Mouse (Mus musculus) myocyte (in vitro differentiated cells): ENCODE measurements at regions not wholly inside any gene's neighbourhood (a gene's known extent, or its start where the extent isn't known, plus 50 kb on each side); places are given as distances from the start of the nearest gene placed in this dataset.

Experiments
- H3K27me3 ChIP-seq: one replicate; pipeline ENCODE4 v1.6.1; 2011; ENCODE audit not compliant: control insufficient read depth, insufficient read depth, insufficient read length
- H3K36me3 ChIP-seq: one replicate; pipeline ENCODE4 v1.6.1; 2011; ENCODE audit not compliant: control insufficient read depth, insufficient read depth
- H3K4me2 ChIP-seq: one replicate; pipeline ENCODE4 v1.6.1; 2011; ENCODE audit warnings: low read depth, control low read depth
- H3K4me3 ChIP-seq: one replicate; pipeline ENCODE4 v1.5.1; 2011; ENCODE audit warnings: mild to moderate bottlenecking, control low read depth, moderate library complexity
- H3K79me2 ChIP-seq: one replicate; pipeline ENCODE4 v1.6.1; 2011; ENCODE audit not compliant: control insufficient read depth, insufficient read depth
- H3ac ChIP-seq: one replicate; pipeline ENCODE4 v1.6.1; 2011; ENCODE audit not compliant: control insufficient read depth, insufficient read length
- CEBPB ChIP-seq: IDR thresholded peaks from 2 replicates; pipeline ENCODE4 v1.6.1; 2011; ENCODE audit warnings: mild to moderate bottlenecking, moderate library complexity; ENCODE audit not compliant: poor library complexity, insufficient read depth, severe bottlenecking
- E2F4 ChIP-seq: IDR thresholded peaks from one replicate; pipeline ENCODE4 v1.6.1; 2011; ENCODE audit warnings: mild to moderate bottlenecking, control low read depth, moderate library complexity; ENCODE audit not compliant: insufficient read depth
- MAX ChIP-seq: IDR thresholded peaks from one replicate; pipeline ENCODE4 v1.6.1; 2011; ENCODE audit warnings: low read depth, mild to moderate bottlenecking, control low read depth
- MYOD1 ChIP-seq, 3 experiments: IDR thresholded peaks; one replicate each; pipeline ENCODE4 v1.6.1; 2011; ENCODE audit warnings: control low read depth in 2 of 3, low read depth in 2 of 3, mild to moderate bottlenecking in 2 of 3, moderate library complexity in 1 of 3; ENCODE audit not compliant: insufficient read length in 2 of 3, control insufficient read depth in 1 of 3
- MYOG ChIP-seq, 3 experiments: IDR thresholded peaks; one replicate each; pipeline ENCODE4 v1.6.1; 2011; ENCODE audit warnings: control low read depth in 2 of 3, low read depth in 2 of 3, mild to moderate bottlenecking in 2 of 3; ENCODE audit not compliant: insufficient read length in 2 of 3, control insufficient read depth in 1 of 3, insufficient read depth in 1 of 3
- POLR2A ChIP-seq: IDR thresholded peaks from one replicate; pipeline ENCODE4 v1.6.1; 2011; ENCODE audit warnings: low read depth, mild to moderate bottlenecking, control low read depth, moderate library complexity; ENCODE audit not compliant: insufficient read length
- POLR2AphosphoS2 ChIP-seq: IDR thresholded peaks from one replicate; pipeline ENCODE4 v1.6.1; 2011; ENCODE audit warnings: low read depth, control low read depth; ENCODE audit not compliant: insufficient read length
- REST ChIP-seq: IDR thresholded peaks from one replicate; pipeline ENCODE4 v1.6.1; 2011; ENCODE audit warnings: mild to moderate bottlenecking, control low read depth, moderate library complexity; ENCODE audit not compliant: insufficient read depth, insufficient read length
- SRF ChIP-seq: IDR thresholded peaks from one replicate; pipeline ENCODE4 v1.6.1; 2011; ENCODE audit warnings: low read depth; ENCODE audit not compliant: control insufficient read depth, insufficient read length
- TCF12 ChIP-seq: IDR thresholded peaks from one replicate; pipeline ENCODE4 v1.6.1; 2011; ENCODE audit warnings: mild to moderate bottlenecking, control low read depth; ENCODE audit not compliant: poor library complexity, insufficient read depth, severe bottlenecking
- TCF3 ChIP-seq: IDR thresholded peaks from one replicate; pipeline ENCODE4 v1.6.1; 2011; ENCODE audit warnings: low read depth, control low read depth; ENCODE audit not compliant: insufficient read length
- USF1 ChIP-seq: IDR thresholded peaks from one replicate; pipeline ENCODE4 v1.6.1; 2011; ENCODE audit warnings: low read depth, mild to moderate bottlenecking, control low read depth, moderate library complexity

DNA sequence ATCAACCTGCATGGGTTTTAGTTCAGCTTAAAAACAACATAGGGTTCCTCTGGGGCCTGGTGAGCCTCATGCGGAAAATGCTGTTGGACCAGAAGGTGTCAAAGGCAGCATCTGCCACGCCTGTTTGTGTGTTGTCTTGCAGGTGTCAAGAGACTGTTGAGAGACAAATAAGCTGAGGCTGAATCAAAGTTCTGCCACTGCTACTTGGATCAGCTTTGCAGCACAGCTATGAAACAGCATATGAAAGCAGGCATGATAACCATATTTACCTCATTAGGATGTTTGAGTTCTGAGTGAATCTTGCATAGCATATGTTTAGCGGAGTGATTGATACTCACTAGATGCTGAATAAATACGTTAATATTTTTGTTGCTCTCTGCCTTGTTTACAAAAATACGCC, 280.8 kb downstream of the D3Ertd751e start:
- H3K36me3 ChIP-seq = no peaks in the 10 kb centered on the region
- no peaks in the 10 kb centered on the region for H3K27me3 ChIP-seq
- TF ChIP-seq POLR2AphosphoS2 (no peak), USF1 (no peak), TCF3 (no peak), MYOD1 (IDR thresholded peaks at IDR 0.05; ENCODE audit: control insufficient read depth in 1 of 3, insufficient read length in 2 of 3, low read depth in 2 of 3) (no peak), REST (no peak)
- no peak overlapping the region for H3ac ChIP-seq
- H3K4me3 ChIP-seq = no peak overlapping the region
- no peak overlapping the region for H3K4me2 ChIP-seq
- H3K79me2 ChIP-seq = no peaks in the 10 kb centered on the region

DNA sequence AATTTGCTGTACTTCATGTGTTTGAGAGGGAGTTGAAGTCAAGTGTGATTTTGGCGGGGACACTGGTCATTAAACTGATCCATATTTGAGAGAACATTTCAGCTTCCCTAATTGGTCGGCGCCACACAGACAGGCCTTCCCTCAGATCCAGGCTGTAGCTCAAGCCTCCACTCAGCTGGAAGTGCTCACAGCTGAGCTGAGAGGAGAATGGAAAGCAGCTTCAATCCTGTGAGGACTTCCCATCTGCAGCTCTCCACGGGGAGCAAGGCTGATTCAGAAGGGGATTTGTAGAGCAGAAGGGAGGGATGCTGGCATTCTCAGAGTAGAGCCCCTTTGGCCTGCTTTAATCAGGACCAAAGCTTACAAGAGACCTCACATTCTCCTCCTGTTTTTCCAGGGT, 297.2 kb downstream of the D3Ertd751e start:
- no peak overlapping the region for H3ac ChIP-seq
- H3K4me3 ChIP-seq = no peak overlapping the region
- H3K27me3 ChIP-seq = no peaks in the 10 kb centered on the region
- H3K36me3 ChIP-seq = no peaks in the 10 kb centered on the region
- no peaks in the 10 kb centered on the region for H3K79me2 ChIP-seq
- TF ChIP-seq E2F4 = no peak
- TF ChIP-seq REST = no peak
- no peak for TF ChIP-seq SRF
- TF ChIP-seq TCF12 = no peak
- TF ChIP-seq MYOG (IDR thresholded peaks at IDR 0.05; ENCODE audit: control insufficient read depth in 1 of 3, insufficient read depth in 1 of 3, insufficient read length in 2 of 3, low read depth in 2 of 3) = no peak
- no peak for TF ChIP-seq POLR2A
- H3K4me2 ChIP-seq = peak overlapping the region; percentile 36

DNA sequence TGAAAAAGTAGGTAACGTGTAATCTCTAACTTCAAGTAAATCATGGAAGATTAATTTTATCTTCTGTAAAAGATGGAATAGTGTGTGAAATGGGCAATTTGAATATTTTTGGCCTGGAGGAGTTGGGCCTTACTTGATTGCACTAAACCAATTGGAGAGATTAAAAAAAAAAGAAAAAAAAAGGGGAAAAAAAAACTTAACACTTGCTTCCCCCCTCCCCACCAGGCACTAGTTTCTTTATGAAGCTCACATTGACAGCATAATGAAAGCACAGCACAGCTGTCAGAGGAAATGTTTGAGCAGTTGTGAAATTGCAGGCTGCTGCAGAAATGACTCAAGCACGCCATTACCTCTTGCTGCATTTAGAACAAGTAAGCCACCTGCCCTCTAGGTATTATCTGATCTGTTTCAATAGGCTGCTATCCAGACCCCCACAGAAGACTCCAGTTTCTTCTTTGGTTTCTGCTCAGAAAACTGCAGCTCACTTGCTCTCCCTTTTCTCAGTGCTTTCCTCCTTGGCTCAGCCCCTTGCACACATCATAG, 297.9 kb downstream of the D3Ertd751e start:
- Histone ChIP-seq H3K4me3 (no peak overlapping the region), H3K79me2 (no peaks in the 10 kb centered on the region)
- TF ChIP-seq SRF (no peak), MYOG (IDR thresholded peaks at IDR 0.05; ENCODE audit: control insufficient read depth in 1 of 3, insufficient read depth in 1 of 3, insufficient read length in 2 of 3, low read depth in 2 of 3) (no peak), TCF3 (no peak), CEBPB (no peak), MYOD1 (IDR thresholded peaks at IDR 0.05; ENCODE audit: control insufficient read depth in 1 of 3, insufficient read length in 2 of 3, low read depth in 2 of 3) (no peak), REST (no peak), USF1 (no peak), POLR2A (no peak), E2F4 (no peak), MAX (no peak), TCF12 (no peak), POLR2AphosphoS2 (no peak)

DNA sequence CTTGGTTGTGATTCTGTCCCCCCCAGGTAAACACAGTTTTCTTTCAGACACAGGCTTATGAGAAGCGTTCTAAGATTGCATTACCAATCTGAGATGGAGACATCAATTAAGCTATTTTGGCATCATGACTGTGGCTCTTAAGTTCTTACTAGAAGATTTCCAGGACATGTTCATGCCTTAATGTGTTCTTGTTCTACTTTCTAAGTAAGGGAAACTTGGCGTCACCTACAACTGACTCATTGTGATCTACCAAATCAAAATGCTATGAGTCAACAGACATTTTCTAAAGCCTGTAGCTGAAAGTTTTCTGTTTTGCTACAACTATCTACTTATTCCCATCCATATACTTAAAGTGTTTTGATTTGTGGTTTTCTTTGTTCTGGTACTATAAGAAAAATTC, 298.5 kb downstream of the D3Ertd751e start:
- H3K36me3 ChIP-seq = no peaks in the 10 kb centered on the region
- TF ChIP-seq E2F4 (no peak), POLR2AphosphoS2 (no peak), TCF3 (no peak), CEBPB (no peak), SRF (no peak), TCF12 (no peak), MYOD1 (IDR thresholded peaks at IDR 0.05; ENCODE audit: control insufficient read depth in 1 of 3, insufficient read length in 2 of 3, low read depth in 2 of 3) (no peak), POLR2A (no peak), USF1 (no peak)
- H3K27me3 ChIP-seq = no peaks in the 10 kb centered on the region
- H3K4me2 ChIP-seq = no peak overlapping the region
- H3ac ChIP-seq = no peak overlapping the region
- no peaks in the 10 kb centered on the region for H3K79me2 ChIP-seq
- no peak overlapping the region for H3K4me3 ChIP-seq

More for the DNA sequence above, 297.9 kb downstream of the D3Ertd751e start:
- H3K27me3 ChIP-seq = no peaks in the 10 kb centered on the region
- H3ac ChIP-seq = no peak overlapping the region
- H3K36me3 ChIP-seq = no peaks in the 10 kb centered on the region
- peak overlapping the region; percentile 36 for H3K4me2 ChIP-seq

DNA sequence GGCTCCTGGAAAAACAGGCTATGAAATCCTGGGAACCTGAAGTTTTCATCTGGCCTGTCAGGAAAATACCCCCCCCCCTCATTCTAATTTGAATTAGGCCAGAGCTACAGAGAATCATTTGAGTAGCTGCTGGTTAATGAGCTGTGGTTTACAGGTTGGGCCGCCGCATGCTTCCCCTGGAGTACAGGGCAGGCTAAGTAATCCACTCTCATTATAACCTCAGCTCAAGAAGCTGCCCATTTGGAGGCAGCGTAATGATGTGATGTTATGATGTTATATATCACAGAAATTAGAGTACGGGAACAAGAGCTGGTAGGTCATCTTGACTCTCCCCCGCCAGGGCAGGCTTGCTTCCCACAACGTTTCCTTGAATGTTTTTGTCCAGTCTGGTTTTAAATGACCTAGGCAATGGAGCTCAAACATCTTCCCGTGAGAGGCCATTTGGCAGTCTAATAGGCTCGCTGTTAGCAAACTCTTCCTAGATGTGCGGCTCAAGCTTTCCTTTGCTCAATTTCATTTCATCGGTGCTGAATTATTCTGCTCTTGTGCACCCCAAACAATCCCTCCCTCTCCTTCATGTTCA, 315.0 kb downstream of the D3Ertd751e start:
- Histone ChIP-seq H3K4me3 (no peak overlapping the region), H3K4me2 (no peak overlapping the region), H3K27me3 (no peaks in the 10 kb centered on the region), H3K79me2 (no peaks in the 10 kb centered on the region), H3ac (no peak overlapping the region), H3K36me3 (no peaks in the 10 kb centered on the region)
- TF ChIP-seq USF1 = no peak
- no peak for TF ChIP-seq MAX
- TF ChIP-seq SRF = no peak
- no peak for TF ChIP-seq E2F4
- no peak for TF ChIP-seq MYOD1 (IDR thresholded peaks at IDR 0.05; ENCODE audit: control insufficient read depth in 1 of 3, insufficient read length in 2 of 3, low read depth in 2 of 3)
- TF ChIP-seq TCF12 = no peak
